Mouse (Mus musculus) heart, adult 18-20 months (tissue): ENCODE results near the gene Exosc2. TPM values are rescaled to one million over a fixed set of nuclear protein-coding genes. Genes with fewer than 3 reads are reported as not detected.
A peak's percentile ranks its signal among the peaks of the same experiment; 100 is the strongest.

Experiments used
- DNase-seq, 2 experiments: peaks; one replicate each; pipeline ENCODE4 v3.0.0; 2021 to 2022; ENCODE audit warnings: mixed read lengths in 1 of 2
- long read RNA-seq, 2 experiments: library from polyadenylated mRNA; stranded (forward); transcript quantifications; one replicate each; pipeline ENCODE4 v2.0.0; 2021
- total RNA-seq, 2 experiments: library from RNA; stranded (reverse); gene quantifications; 2 replicates each; pipeline ENCODE4 v1.2.3; 2021

Exosc2 gene
- 10 to 100 TPM in 1 of 2 experiments, 1 to 10 TPM in 1; 8.2 to 10.1 TPM for total RNA-seq
- long read RNA-seq, experiment 1, transcript Exosc2-201 (9 exons, 1,686 nt), result major isoform, 9 of 9 reads
- long read RNA-seq, experiment 1, partial matches to known transcripts, result 0 of 9 reads
- long read RNA-seq, experiment 1, other reads (novel, unspliced or antisense), result 0 of 9 reads
- long read RNA-seq, experiment 2, transcript Exosc2-201 (9 exons, 1,686 nt), result major isoform, 5 of 6 reads
- long read RNA-seq, experiment 2, partial matches to known transcripts, result 0 of 6 reads
- long read RNA-seq, experiment 2, other reads (novel, unspliced or antisense), result 1 of 6 reads

GRCm38 (mm10) chr2:31670551-31671035 lies at the start of gene Exosc2:
Gene Exosc2 (plus strand): TSS chr2:31670715.
- peak; percentile 93 to 96 for DNase-seq

GRCm38 (mm10) chr2:31633531-31633930 lies 37.0 kb upstream of the Exosc2 start:
- no peak for DNase-seq

- DNase-seq, result peak in 1 of 2 experiments; percentile 7
Observed at GRCm38 (mm10) chr2:31635281-31636137, 35.0 kb upstream of the Exosc2 start.

- DNase-seq, result peak in 1 of 2 experiments; percentile 14
Observed at GRCm38 (mm10) chr2:31636138-31636741, 34.3 kb upstream of the Exosc2 start.

GRCm38 (mm10) chr2:31636742-31637141 lies 33.8 kb upstream of the Exosc2 start:
- DNase-seq, result no peak

GRCm38 (mm10) chr2:31637311-31637710 lies 33.2 kb upstream of the Exosc2 start:
- peak in 1 of 2 experiments; percentile 10 for DNase-seq

GRCm38 (mm10) chr2:31637807-31638206 lies 32.7 kb upstream of the Exosc2 start:
- DNase-seq, result peak; percentile 19 to 33

- DNase-seq, result peak in 1 of 2 experiments; percentile 9
Observed at GRCm38 (mm10) chr2:31638581-31639465, 31.7 kb upstream of the Exosc2 start.

- no peak for DNase-seq
Observed at GRCm38 (mm10) chr2:31639466-31639760, 31.1 kb upstream of the Exosc2 start.

- DNase-seq, result peak in 1 of 2 experiments; percentile 10
Observed at GRCm38 (mm10) chr2:31639901-31640608, 30.5 kb upstream of the Exosc2 start, which contains the start of gene Prdm12. Gene Prdm12 (plus strand): TSS chr2:31640037.

GRCm38 (mm10) chr2:31640609-31641507 lies 29.7 kb upstream of the Exosc2 start:
- peak in 1 of 2 experiments; percentile 29 for DNase-seq

- DNase-seq, result no peak
Observed at GRCm38 (mm10) chr2:31641508-31641830, 29.0 kb upstream of the Exosc2 start.

GRCm38 (mm10) chr2:31641929-31642328 lies 28.6 kb upstream of the Exosc2 start:
- no peak for DNase-seq

- peak in 1 of 2 experiments; percentile 7 for DNase-seq
Observed at GRCm38 (mm10) chr2:31653971-31654853, 16.3 kb upstream of the Exosc2 start.

GRCm38 (mm10) chr2:31654854-31655559 lies 15.5 kb upstream of the Exosc2 start:
- DNase-seq, result peak; percentile 24 to 79

GRCm38 (mm10) chr2:31656374-31656773 lies 14.1 kb upstream of the Exosc2 start:
- no peak for DNase-seq

- DNase-seq, result no peak
Observed at GRCm38 (mm10) chr2:31662939-31663803, 7.3 kb upstream of the Exosc2 start.
